Mouse (Mus musculus): ENCODE data around the gene Pym1. TPM values are rescaled to one million over a fixed set of nuclear protein-coding genes. Genes with fewer than 3 reads are reported as not detected.

Gene Pym1
- polyA plus RNA-seq, 1 experiment from 2014 or later, result 15.4 TPM

- Histone ChIP-seq H3K27ac (0 out of 2 replicates have a peak overlapping the region, but pooled peaks have one; percentile 1), H3K9ac (no peak overlapping the region), H3K4me3 (no peak overlapping the region), H3K4me2 (no peak overlapping the region), H3K36me3 (no peaks in the 10 kb centered on the region), H3K9me3 (replicated peaks) (no peaks in the 10 kb centered on the region), H3K4me1 (replicated peaks) (peaks cover 38% of the 10 kb centered on the region), H3K27me3 (no peaks in the 10 kb centered on the region)
- 84% methylated on average over 10 of the region's 10 CpGs for WGBS
- ATAC-seq (replicated peaks; ENCODE audit: insufficient number of reproducible peaks, insufficient read depth, low FRiP score, low read depth), result no peak
Measured at GRCm38 (mm10) chr10:128745946-128746613, 1.6 kb upstream of the Pym1 start.

GRCm38 (mm10) chr10:128746972-128747645, 580 bp upstream of the Pym1 start:
- H3K4me2 ChIP-seq, result peak overlapping the region; percentile 91
- ATAC-seq (replicated peaks; ENCODE audit: insufficient number of reproducible peaks, insufficient read depth, low FRiP score, low read depth), result no peak
- H3K36me3 ChIP-seq, result no peaks in the 10 kb centered on the region; the same call in 1 of the 2 replicates
- WGBS, result 45% methylated on average over 9 of the region's 9 CpGs
- H3K27me3 ChIP-seq, result no peaks in the 10 kb centered on the region
- no peaks in the 10 kb centered on the region for H3K9me3 ChIP-seq (replicated peaks)
- H3K4me3 ChIP-seq, result peak overlapping the region; percentile 70
- H3K4me1 ChIP-seq (replicated peaks), result peaks cover 38% of the 10 kb centered on the region
- peak overlapping the region; percentile 86 for H3K9ac ChIP-seq
- peak overlapping the region; percentile 93 for H3K27ac ChIP-seq

- H3K36me3 ChIP-seq, result no peaks in the 10 kb centered on the region; the same call in 1 of the 2 replicates
- peak; percentile 76 for ATAC-seq (replicated peaks; ENCODE audit: insufficient number of reproducible peaks, insufficient read depth, low FRiP score, low read depth)
- peak overlapping the region; percentile 91 for H3K4me2 ChIP-seq
- H3K4me3 ChIP-seq, result peak overlapping the region; percentile 70
- H3K9ac ChIP-seq, result peak overlapping the region; percentile 86
- under 1% methylated on average over 37 of the region's 37 CpGs for WGBS
- H3K4me1 ChIP-seq (replicated peaks), result peaks cover 28% of the 10 kb centered on the region
- no peaks in the 10 kb centered on the region for H3K9me3 ChIP-seq (replicated peaks)
- H3K27ac ChIP-seq, result peak overlapping the region; percentile 93
- H3K27me3 ChIP-seq, result no peaks in the 10 kb centered on the region
Measured at GRCm38 (mm10) chr10:128748252-128748864, 669 bp downstream of the Pym1 start.

GRCm38 (mm10) chr10:128772895-128773294, 25.2 kb downstream of the Pym1 start:
- H3K4me3 ChIP-seq, result no peak overlapping the region
- no peak overlapping the region for H3K4me2 ChIP-seq
- H3K27ac ChIP-seq, result no peak overlapping the region
- no peak overlapping the region for H3K9ac ChIP-seq
- H3K27me3 ChIP-seq, result no peaks in the 10 kb centered on the region
- no peaks in the 10 kb centered on the region for H3K9me3 ChIP-seq (replicated peaks)
- 77% methylated on average over 2 of the region's 2 CpGs for WGBS
- H3K4me1 ChIP-seq (replicated peaks), result no peaks in the 10 kb centered on the region
- no peak for ATAC-seq (replicated peaks; ENCODE audit: insufficient number of reproducible peaks, insufficient read depth, low FRiP score, low read depth)
- H3K36me3 ChIP-seq, result no peaks in the 10 kb centered on the region

GRCm38 (mm10) chr10:128773685-128774084, 26.0 kb downstream of the Pym1 start:
- no peak overlapping the region for H3K4me3 ChIP-seq
- H3K4me1 ChIP-seq (replicated peaks), result no peaks in the 10 kb centered on the region
- no peak for ATAC-seq (replicated peaks; ENCODE audit: insufficient number of reproducible peaks, insufficient read depth, low FRiP score, low read depth)

GRCm38 (mm10) chr10:128778441-128778840, 30.8 kb downstream of the Pym1 start:
- Histone ChIP-seq H3K4me1 (replicated peaks) (no peaks in the 10 kb centered on the region; the same call in 1 of the 2 replicates), H3K4me3 (no peak overlapping the region), H3K36me3 (no peaks in the 10 kb centered on the region), H3K4me2 (0 out of 2 replicates have a peak overlapping the region, but pooled peaks have one; percentile 5), H3K27ac (peak overlapping the region; percentile 89), H3K9me3 (replicated peaks) (no peaks in the 10 kb centered on the region), H3K27me3 (no peaks in the 10 kb centered on the region), H3K9ac (no peak overlapping the region)
- 74% methylated on average over 2 of the region's 2 CpGs for WGBS
- no peak for ATAC-seq (replicated peaks; ENCODE audit: insufficient number of reproducible peaks, insufficient read depth, low FRiP score, low read depth)

More at GRCm38 (mm10) chr10:128773685-128774084, 26.0 kb downstream of the Pym1 start:
- no peaks in the 10 kb centered on the region for H3K36me3 ChIP-seq
- H3K9ac ChIP-seq, result no peak overlapping the region
- no peak overlapping the region for H3K4me2 ChIP-seq
- 17% methylated on average over 5 of the region's 5 CpGs for WGBS
- H3K9me3 ChIP-seq (replicated peaks), result no peaks in the 10 kb centered on the region
- H3K27me3 ChIP-seq, result no peaks in the 10 kb centered on the region
- no peak overlapping the region for H3K27ac ChIP-seq

- Histone ChIP-seq H3K4me3 (no peak overlapping the region), H3K9me3 (replicated peaks) (no peaks in the 10 kb centered on the region), H3K4me2 (peak overlapping the region; percentile 5; the same call in 1 of the 2 replicates), H3K4me1 (replicated peaks) (no peaks in the 10 kb centered on the region; the same call in 1 of the 2 replicates), H3K27ac (peak overlapping the region; percentile 89), H3K36me3 (no peaks in the 10 kb centered on the region), H3K9ac (no peak overlapping the region), H3K27me3 (no peaks in the 10 kb centered on the region)
- WGBS, result 22% methylated on average over 8 of the region's 8 CpGs
- peak; percentile 92 for ATAC-seq (replicated peaks; ENCODE audit: insufficient number of reproducible peaks, insufficient read depth, low FRiP score, low read depth)
Measured at GRCm38 (mm10) chr10:128779011-128779795, 31.5 kb downstream of the Pym1 start.

- 86% methylated on average over 1 of the region's 1 CpGs for WGBS
- no peak for ATAC-seq (replicated peaks; ENCODE audit: insufficient number of reproducible peaks, insufficient read depth, low FRiP score, low read depth)
- Histone ChIP-seq H3K27ac (no peak overlapping the region), H3K4me2 (no peak overlapping the region), H3K27me3 (no peaks in the 10 kb centered on the region), H3K9ac (no peak overlapping the region), H3K36me3 (no peaks in the 10 kb centered on the region), H3K4me3 (no peak overlapping the region), H3K4me1 (replicated peaks) (no peaks in the 10 kb centered on the region; the same call in 1 of the 2 replicates), H3K9me3 (replicated peaks) (no peaks in the 10 kb centered on the region)
Measured at GRCm38 (mm10) chr10:128780200-128780599, 32.5 kb downstream of the Pym1 start.

GRCm38 (mm10) chr10:128790398-128791124, 42.9 kb downstream of the Pym1 start, which contains the start of gene Mmp19:
Gene Mmp19, plus strand, starts transcription at chr10:128790910.
- no peak for ATAC-seq (replicated peaks; ENCODE audit: insufficient number of reproducible peaks, insufficient read depth, low FRiP score, low read depth)
- Histone ChIP-seq H3K27ac (no peak within 1 kb of the TSS), H3K4me2 (peak within 1 kb of the TSS; percentile 21), H3K4me3 (no peak within 1 kb of the TSS; the same call in 1 of the 2 replicates), H3K4me1 (replicated peaks) (no peaks in the 10 kb centered on the region), H3K27me3 (no peaks in the 10 kb centered on the region), H3K9ac (peak within 1 kb of the TSS; percentile 2; the same call in 1 of the 2 replicates), H3K9me3 (replicated peaks) (no peaks in the 10 kb centered on the region), H3K36me3 (no peaks in the 10 kb centered on the region)
- 61% methylated on average over 7 of the region's 7 CpGs for WGBS

GRCm38 (mm10) chr10:128792041-128792440, 44.4 kb downstream of the Pym1 start:
- no peak for ATAC-seq (replicated peaks; ENCODE audit: insufficient number of reproducible peaks, insufficient read depth, low FRiP score, low read depth)
- Histone ChIP-seq H3K4me1 (replicated peaks) (no peaks in the 10 kb centered on the region), H3K27ac (no peak overlapping the region), H3K9me3 (replicated peaks) (no peaks in the 10 kb centered on the region), H3K9ac (no peak overlapping the region), H3K36me3 (no peaks in the 10 kb centered on the region), H3K4me3 (no peak overlapping the region), H3K27me3 (no peaks in the 10 kb centered on the region), H3K4me2 (no peak overlapping the region)

Data from heart, embryonic 15.5 days (tissue).